Mouse (Mus musculus): Measurements from ENCODE around the gene Ptprm. TPM values are rescaled to one million over a fixed set of nuclear protein-coding genes. Genes with fewer than 3 reads are reported as not detected.

Ptprm gene
- total RNA-seq, 2 experiments from 2014 or later: 27.3 to 27.4 TPM

DNA sequence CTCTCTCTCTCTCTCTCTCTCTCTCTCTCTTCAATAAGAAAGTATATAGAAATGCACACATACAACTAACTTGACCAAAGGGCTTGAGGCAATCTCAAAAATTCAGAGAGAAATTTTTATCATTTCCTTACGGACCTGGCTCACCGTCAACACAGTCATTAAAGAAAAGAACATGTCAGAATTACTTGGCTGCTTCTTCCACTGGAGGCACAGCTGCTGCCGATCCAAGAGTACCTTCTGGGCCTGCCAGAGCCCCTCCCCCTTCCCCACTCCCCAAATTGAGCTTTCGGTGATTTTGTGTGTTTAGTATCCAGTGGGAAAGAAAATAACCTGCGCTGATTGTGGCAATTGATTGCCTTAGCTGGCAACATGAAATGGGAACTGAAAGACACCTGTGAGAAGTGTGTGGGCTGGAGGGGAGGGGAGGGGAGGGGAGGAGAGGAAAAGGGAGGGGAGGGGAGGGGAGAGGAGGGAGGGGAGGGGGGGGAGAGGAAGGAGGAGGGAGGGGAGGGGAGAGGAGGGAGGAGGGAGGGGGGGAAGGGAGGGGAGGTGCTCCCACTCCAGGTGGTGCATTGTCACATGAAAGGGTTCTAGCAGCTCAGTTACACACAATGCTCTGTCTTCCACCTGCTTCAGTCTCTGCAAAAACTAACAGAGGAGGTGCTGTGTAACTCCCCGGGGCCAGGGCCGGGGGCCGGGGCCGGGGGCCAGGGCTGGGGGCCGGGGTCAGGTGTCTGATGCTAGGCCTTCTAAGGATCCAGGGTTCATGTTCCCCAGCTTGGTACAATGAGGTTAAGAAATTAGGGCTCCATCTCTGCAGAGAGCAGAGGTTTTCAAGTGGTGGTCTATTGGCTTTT, 552.2 kb downstream of the Ptprm start:
- DNase-seq (ENCODE audit: low spot score in 2 of 2): no peak

GRCm38 (mm10) chr17:66800231-66800630, 554.0 kb downstream of the Ptprm start:
- DNase-seq (ENCODE audit: low spot score in 2 of 2): no peak

GRCm38 (mm10) chr17:66786166-66786565, 568.1 kb downstream of the Ptprm start:
- DNase-seq (ENCODE audit: low spot score in 2 of 2): no peak

DNA sequence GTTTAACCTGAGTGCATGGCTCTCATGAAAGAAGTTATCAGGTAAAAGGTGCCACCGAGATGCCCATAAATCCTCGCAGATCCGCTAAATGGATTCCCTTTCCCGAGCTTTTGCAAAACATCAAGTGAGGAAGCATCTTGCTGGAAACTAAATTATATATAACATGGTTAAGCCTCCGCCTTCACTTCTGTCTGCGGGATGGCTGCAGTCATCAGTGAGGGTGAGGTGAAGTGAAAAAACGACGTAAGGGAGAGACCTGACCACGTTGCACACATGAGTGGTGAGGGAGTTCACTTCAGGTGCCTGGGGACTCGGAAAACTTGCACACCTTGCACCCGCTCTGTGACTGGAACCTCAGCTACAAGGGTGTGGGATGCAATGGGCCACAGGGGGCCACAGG, 568.7 kb downstream of the Ptprm start:
- no peak for DNase-seq (ENCODE audit: low spot score in 2 of 2)

- no peak for DNase-seq (ENCODE audit: low spot score in 2 of 2)
These were observed 570.7 kb downstream of the Ptprm start for GRCm38 (mm10) chr17:66783601-66784000.

GRCm38 (mm10) chr17:66783075-66783492, 571.2 kb downstream of the Ptprm start:
- DNase-seq (ENCODE audit: low spot score in 2 of 2): no peak

- no peak for DNase-seq (ENCODE audit: low spot score in 2 of 2)
These were observed 572.3 kb downstream of the Ptprm start for GRCm38 (mm10) chr17:66781910-66782309.

- no peak for DNase-seq (ENCODE audit: low spot score in 2 of 2)
These were observed 575.2 kb downstream of the Ptprm start for GRCm38 (mm10) chr17:66779026-66779425.

GRCm38 (mm10) chr17:66769365-66770363, 584.6 kb downstream of the Ptprm start:
- DNase-seq (ENCODE audit: low spot score in 2 of 2): no peak

DNA sequence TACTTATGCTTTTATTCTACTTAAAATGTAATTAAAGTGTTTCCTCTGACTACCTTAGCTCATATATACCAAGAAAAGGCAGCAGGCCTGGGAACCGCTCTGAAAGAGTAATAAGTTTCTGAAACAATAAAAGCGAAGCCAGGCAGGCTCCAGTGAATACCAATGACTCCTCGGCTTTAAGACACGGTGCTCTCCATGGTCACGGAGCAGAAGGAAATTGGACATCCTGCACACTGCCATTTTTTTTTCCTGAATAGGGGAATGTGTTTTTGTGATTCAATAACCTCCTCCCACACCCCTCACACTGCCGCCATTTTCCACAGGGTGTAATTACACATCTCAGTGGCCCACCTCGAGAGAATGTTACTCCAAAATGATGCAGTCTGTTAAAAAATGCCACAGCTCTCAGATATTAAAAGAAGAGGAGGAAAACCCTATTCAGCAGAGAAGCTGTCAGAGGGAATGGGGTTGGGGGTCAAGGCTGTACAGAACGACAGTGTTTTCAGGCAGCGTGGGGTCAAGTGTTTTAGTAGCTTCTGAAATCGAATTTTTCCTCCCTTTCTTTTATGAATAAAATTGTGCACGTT, 585.5 kb downstream of the Ptprm start:
- no peak for DNase-seq (ENCODE audit: low spot score in 2 of 2)

- DNase-seq (ENCODE audit: low spot score in 2 of 2): no peak
These were observed 588.1 kb downstream of the Ptprm start for GRCm38 (mm10) chr17:66766166-66766565.

GRCm38 (mm10) chr17:66764435-66764834, 589.8 kb downstream of the Ptprm start:
- no peak for DNase-seq (ENCODE audit: low spot score in 2 of 2)

- no peak for DNase-seq (ENCODE audit: low spot score in 2 of 2)
These were observed 591.5 kb downstream of the Ptprm start for GRCm38 (mm10) chr17:66762716-66763115.

DNA sequence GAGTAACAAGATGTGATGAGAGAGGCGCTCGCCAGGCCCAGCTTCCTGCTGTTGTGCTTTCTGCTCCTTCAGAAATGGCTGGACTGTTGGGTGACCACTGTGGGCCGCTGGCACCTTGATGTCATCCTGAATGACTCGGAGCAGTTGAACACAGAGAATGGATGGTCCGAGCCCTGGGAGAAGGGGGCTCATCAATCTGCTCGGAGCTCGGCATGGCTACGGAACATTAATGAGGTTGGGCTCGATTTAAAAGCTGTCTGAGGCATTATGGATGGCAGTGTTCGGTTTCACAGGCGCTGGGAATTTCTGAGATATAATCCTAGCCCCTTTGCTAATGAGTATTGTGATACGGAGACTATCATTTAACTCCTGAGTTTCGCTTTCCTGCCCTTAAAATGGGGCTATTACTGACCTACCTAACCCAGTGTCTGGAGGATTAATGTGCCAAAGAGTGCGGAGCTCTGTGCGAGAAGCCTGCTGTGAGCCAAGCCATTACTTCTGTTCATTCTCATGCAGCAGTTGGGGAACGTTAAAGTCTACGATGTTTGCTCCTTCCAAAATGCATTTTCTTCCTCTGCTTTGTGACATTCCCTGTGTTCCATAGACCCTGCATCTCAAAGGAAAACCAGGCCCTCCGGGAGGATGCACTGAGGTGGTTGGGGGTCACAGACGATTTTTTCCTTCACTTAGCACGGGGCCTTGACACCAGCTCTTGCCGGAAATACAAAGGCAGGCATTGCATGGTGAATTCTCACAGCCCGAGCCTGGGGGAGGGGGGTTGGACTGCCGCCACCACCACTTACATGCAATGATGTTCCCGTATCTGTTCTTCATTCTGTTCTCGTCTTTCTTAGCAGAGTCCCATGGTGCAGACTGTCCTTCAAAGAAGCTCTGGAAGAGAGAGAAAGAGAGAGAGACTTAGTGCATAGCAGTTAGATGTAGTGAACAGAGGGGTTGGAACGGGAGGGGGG, 592.6 kb downstream of the Ptprm start:
- DNase-seq (ENCODE audit: low spot score in 2 of 2): no peak

GRCm38 (mm10) chr17:66757025-66757511, 597.2 kb downstream of the Ptprm start:
- no peak for DNase-seq (ENCODE audit: low spot score in 2 of 2)

DNA sequence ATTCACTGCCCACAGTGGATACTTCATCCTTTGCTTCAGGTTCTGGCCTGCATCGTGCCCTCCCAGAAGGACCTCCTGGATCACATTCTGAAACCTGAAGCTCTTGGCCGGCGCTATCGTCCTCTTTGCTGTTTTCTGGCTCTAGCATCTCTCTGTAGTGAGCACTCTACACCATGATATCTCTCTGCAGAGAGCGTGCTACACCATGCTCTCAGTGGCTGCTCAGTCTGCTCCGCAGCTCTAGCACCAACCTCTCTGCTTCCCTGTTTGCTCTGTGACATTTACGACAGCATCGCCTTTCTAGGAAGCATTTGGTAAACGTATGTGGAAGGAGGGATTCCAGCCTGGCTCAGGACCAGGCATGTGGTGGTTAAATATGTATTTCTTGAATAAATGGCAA, 597.8 kb downstream of the Ptprm start:
- DNase-seq (ENCODE audit: low spot score in 2 of 2): no peak

- DNase-seq (ENCODE audit: low spot score in 2 of 2): peak in 1 of 2 experiments; percentile 15
These were observed 599.0 kb downstream of the Ptprm start for GRCm38 (mm10) chr17:66755191-66755654.

DNA sequence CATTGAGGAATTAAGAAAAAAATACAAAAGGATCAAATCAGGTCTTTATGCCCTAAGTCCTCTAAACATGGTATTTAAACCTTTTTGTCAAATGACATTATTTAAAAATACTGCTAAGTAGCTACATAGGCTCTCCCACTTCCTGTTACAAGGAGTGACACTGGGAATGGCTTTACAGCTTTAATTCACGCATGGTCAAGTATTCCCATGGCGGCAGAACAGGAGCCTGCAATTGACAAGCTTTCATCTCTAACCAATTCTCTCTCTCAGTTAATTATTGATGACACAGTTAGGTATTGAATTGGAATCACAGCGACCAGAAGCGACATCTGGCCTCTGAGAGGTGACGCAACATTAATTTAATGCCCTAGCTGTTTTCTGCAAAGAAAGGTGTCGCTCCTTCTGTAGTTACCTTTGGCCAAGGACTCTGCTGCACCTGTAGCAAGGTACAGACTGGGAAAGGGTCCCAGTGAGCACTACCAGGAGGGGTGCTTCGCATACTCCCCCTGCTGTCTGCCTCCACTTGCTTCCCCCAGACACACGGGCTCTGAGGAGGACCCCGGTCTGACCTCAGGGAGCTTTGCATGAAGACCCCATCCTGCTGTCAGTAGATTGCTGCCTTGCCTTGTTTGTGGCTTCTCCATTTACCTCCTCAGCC, 599.9 kb downstream of the Ptprm start:
- no peak for DNase-seq (ENCODE audit: low spot score in 2 of 2)

DNA sequence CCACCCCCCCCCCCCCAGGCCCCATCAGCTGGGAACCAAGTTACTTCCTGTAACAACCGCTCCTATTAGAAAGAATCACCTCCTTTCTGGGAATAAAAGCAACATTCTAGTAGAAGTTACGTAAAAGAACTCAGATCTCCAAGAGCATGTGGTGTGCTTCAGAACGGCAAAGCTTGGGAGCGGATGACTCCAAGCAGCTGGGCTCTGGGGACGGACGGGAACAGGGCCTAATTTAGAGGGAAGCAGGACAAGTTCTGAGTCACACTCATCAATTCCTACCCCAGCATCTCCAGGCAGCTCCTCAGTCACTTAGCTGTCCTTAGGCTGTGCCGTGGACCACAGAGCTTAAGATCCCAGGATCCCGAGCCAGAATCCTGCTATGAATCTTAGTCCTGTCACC, 602.5 kb downstream of the Ptprm start:
- DNase-seq (ENCODE audit: low spot score in 2 of 2): no peak

All from adrenal gland, adult 18-20 months (tissue).